In the genomic region with DNA sequence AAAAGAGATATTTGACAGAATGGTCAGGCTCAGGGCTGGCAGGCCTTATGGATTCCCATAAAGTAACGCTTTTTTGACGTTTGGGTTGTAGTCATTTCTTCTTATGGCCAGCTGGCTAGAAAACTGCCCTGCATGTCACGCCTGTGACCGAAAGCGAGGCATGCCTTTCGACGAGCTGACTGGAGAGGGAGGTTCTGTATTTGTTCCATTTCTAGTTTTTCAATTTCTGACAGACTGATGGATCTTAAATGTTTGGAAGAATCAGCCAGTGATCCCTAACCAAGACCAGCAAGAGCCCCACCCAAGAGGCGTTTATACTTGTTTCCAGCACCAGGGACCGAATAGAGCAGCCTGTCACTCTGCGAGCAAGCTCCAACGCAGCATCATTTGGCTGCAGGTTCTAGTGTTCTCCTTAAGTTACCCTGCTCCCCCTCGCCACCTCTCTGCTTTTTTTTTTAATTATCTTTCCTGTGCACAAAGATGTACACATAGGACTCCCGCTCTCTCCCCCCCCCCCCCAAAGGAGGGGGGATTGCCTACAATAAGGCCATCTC, we compare ENCODE assay signal across 8 mouse cellular contexts.
DNase-seq lines count a peak whose midpoint lies in the region; ATAC-seq and TF ChIP-seq lines count a peak whose summit lies in the region.

No protein-coding gene starts in this region.

- ATAC-seq in heart, embryonic 12.5 days (ENCODE audit: insufficient number of reproducible peaks, low FRiP score): no peak
- no peak for ATAC-seq in stomach, embryonic 14.5 days (ENCODE audit: insufficient number of reproducible peaks, insufficient read depth, low FRiP score, low read depth)
- no peak for ATAC-seq in stomach, postnatal 0 days (ENCODE audit: low FRiP score, low TSS enrichment)
- no peak for ATAC-seq in limb, embryonic 12.5 days (ENCODE audit: insufficient number of reproducible peaks, insufficient read depth, low FRiP score, low TSS enrichment, low read depth)
- ATAC-seq in liver, postnatal 0 days: no peak
- ATAC-seq in erythroblast, adult 5-6 weeks (replicated peaks; ENCODE audit: low FRiP score, poor library complexity, severe bottlenecking): no peak

- no peak for TF ChIP-seq EP300 in stomach, postnatal 0 days (optimal IDR thresholded peaks at IDR 0.05)
- TF ChIP-seq EP300 in liver, postnatal 0 days (IDR thresholded peaks at IDR 0.05; ENCODE audit: low read depth): no peak

- 52% methylated on average over 13 of the region's 13 CpGs for WGBS in heart, embryonic 12.5 days
- 40% methylated on average over 13 of the region's 13 CpGs for WGBS in stomach, embryonic 14.5 days
- 35% methylated on average over 13 of the region's 13 CpGs for WGBS in stomach, postnatal 0 days
- WGBS in limb, embryonic 12.5 days: 64% methylated on average over 13 of the region's 13 CpGs
- 60% methylated on average over 13 of the region's 13 CpGs for WGBS in liver, postnatal 0 days (ENCODE audit: insufficient replicate concordance)

- no peak for TF ChIP-seq CTCF in stomach, postnatal 0 days (IDR thresholded peaks at IDR 0.05; ENCODE audit: low read depth)
- no peak for TF ChIP-seq CTCF in liver, postnatal 0 days (IDR thresholded peaks at IDR 0.05; ENCODE audit: low read depth)

- H3K27ac ChIP-seq in heart, embryonic 12.5 days (ENCODE audit: poor library complexity, severe bottlenecking): no peak overlapping the region
- no peak overlapping the region for H3K27ac ChIP-seq in stomach, embryonic 14.5 days (ENCODE audit: low read length)
- H3K27ac ChIP-seq in stomach, postnatal 0 days (replicated peaks): no peak overlapping the region
- no peak overlapping the region for H3K27ac ChIP-seq in limb, embryonic 12.5 days
- H3K27ac ChIP-seq in liver, postnatal 0 days (ENCODE audit: low read depth): no peak overlapping the region

- H3K27me3 ChIP-seq in heart, embryonic 12.5 days (replicated peaks): no peaks in the 10 kb centered on the region
- no peaks in the 10 kb centered on the region for H3K27me3 ChIP-seq in stomach, embryonic 14.5 days (ENCODE audit: control insufficient read depth, insufficient read depth, low read length)
- no peaks in the 10 kb centered on the region for H3K27me3 ChIP-seq in stomach, postnatal 0 days (ENCODE audit: control insufficient read depth, insufficient read depth, low read length)
- no peaks in the 10 kb centered on the region; the same call in 1 of the 2 replicates for H3K27me3 ChIP-seq in limb, embryonic 12.5 days
- H3K27me3 ChIP-seq in liver, postnatal 0 days (ENCODE audit: insufficient read depth, low read length): no peaks in the 10 kb centered on the region

- H3K4me3 ChIP-seq in heart, embryonic 12.5 days: no peak overlapping the region
- H3K4me3 ChIP-seq in stomach, embryonic 14.5 days (ENCODE audit: low read depth, low read length): no peak overlapping the region
- no peak overlapping the region for H3K4me3 ChIP-seq in stomach, postnatal 0 days (ENCODE audit: low read depth, low read length)
- H3K4me3 ChIP-seq in limb, embryonic 12.5 days (replicated peaks): no peak overlapping the region; the same call in 1 of the 2 replicates
- H3K4me3 ChIP-seq in liver, postnatal 0 days (ENCODE audit: low read depth, low read length): no peak overlapping the region

- H3K36me3 ChIP-seq in heart, embryonic 12.5 days: no peaks in the 10 kb centered on the region
- no peaks in the 10 kb centered on the region for H3K36me3 ChIP-seq in stomach, embryonic 14.5 days (ENCODE audit: control insufficient read depth, insufficient read depth, low read length)
- no peaks in the 10 kb centered on the region for H3K36me3 ChIP-seq in stomach, postnatal 0 days (ENCODE audit: control insufficient read depth, insufficient read depth, low read length)
- H3K36me3 ChIP-seq in limb, embryonic 12.5 days: no peaks in the 10 kb centered on the region
- no peaks in the 10 kb centered on the region for H3K36me3 ChIP-seq in liver, postnatal 0 days (replicated peaks; ENCODE audit: insufficient read depth, low read length)

- no peaks in the 10 kb centered on the region for H3K9me3 ChIP-seq in heart, embryonic 12.5 days (replicated peaks)
- no peaks in the 10 kb centered on the region for H3K9me3 ChIP-seq in stomach, embryonic 14.5 days (ENCODE audit: control insufficient read depth, low read depth, low read length)
- H3K9me3 ChIP-seq in stomach, postnatal 0 days (ENCODE audit: control insufficient read depth, low read length): no peaks in the 10 kb centered on the region
- H3K9me3 ChIP-seq in limb, embryonic 12.5 days: no peaks in the 10 kb centered on the region
- no peaks in the 10 kb centered on the region for H3K9me3 ChIP-seq in liver, postnatal 0 days (ENCODE audit: low read length)

- H3K4me1 ChIP-seq in heart, embryonic 12.5 days (replicated peaks): no peaks in the 10 kb centered on the region
- H3K4me1 ChIP-seq in stomach, embryonic 14.5 days (ENCODE audit: control insufficient read depth, insufficient read depth, low read length): no peaks in the 10 kb centered on the region
- no peaks in the 10 kb centered on the region for H3K4me1 ChIP-seq in stomach, postnatal 0 days (replicated peaks; ENCODE audit: control insufficient read depth, insufficient read depth)
- H3K4me1 ChIP-seq in limb, embryonic 12.5 days (replicated peaks): no peaks in the 10 kb centered on the region
- H3K4me1 ChIP-seq in liver, postnatal 0 days (ENCODE audit: insufficient read depth): no peaks in the 10 kb centered on the region

- peak overlapping the region; percentile 55 for H3K4me2 ChIP-seq in heart, embryonic 12.5 days
- peak overlapping the region; percentile 22 for H3K4me2 ChIP-seq in stomach, embryonic 14.5 days (replicated peaks; ENCODE audit: low read depth, low read length)
- no peak overlapping the region; the same call in 1 of the 2 replicates for H3K4me2 ChIP-seq in stomach, postnatal 0 days (replicated peaks; ENCODE audit: low read depth)
- peak overlapping the region; percentile 42; the same call in 1 of the 2 replicates for H3K4me2 ChIP-seq in limb, embryonic 12.5 days
- no peak overlapping the region for H3K4me2 ChIP-seq in liver, postnatal 0 days (ENCODE audit: low read depth, low read length)

- H3K9ac ChIP-seq in heart, embryonic 12.5 days: no peak overlapping the region
- no peak overlapping the region for H3K9ac ChIP-seq in stomach, embryonic 14.5 days (replicated peaks; ENCODE audit: low read depth, low read length)
- H3K9ac ChIP-seq in stomach, postnatal 0 days (ENCODE audit: low read length): no peak overlapping the region
- no peak overlapping the region for H3K9ac ChIP-seq in limb, embryonic 12.5 days (replicated peaks)
- no peak overlapping the region for H3K9ac ChIP-seq in liver, postnatal 0 days (replicated peaks)

- no peak for DNase-seq in heart, adult 11 months
- no peak for DNase-seq in stomach, postnatal 0 days (ENCODE audit: low spot score)
- no peak for DNase-seq in MN1 (ENCODE audit: low spot score)
- DNase-seq in liver, postnatal 0 days: no peak

Comparison
In these comparisons a context has a peak if more than half of its experiments do, and no peak if none do; other contexts are left out.
1. H3K4me2 ChIP-seq: peak in heart, embryonic 12.5 days (single experiment), stomach, embryonic 14.5 days (single experiment) and limb, embryonic 12.5 days (single experiment); none in stomach, postnatal 0 days (single experiment) and liver, postnatal 0 days (single experiment).